Mouse (Mus musculus) MEL (cell line): Measurements from ENCODE around the gene Dock1. TPM values are rescaled to one million over a fixed set of nuclear protein-coding genes. Genes with fewer than 3 reads are reported as not detected.

ENCODE experiments used
- DNase-seq: peaks from one replicate; pipeline ENCODE4 v3.0.0; 2011; ENCODE audit warnings: low read depth, low spot score
- H3K27ac ChIP-seq: 2 replicates; pipeline ENCODE4 v1.5.1; 2012; ENCODE audit warnings: low read depth, mild to moderate bottlenecking, control low read depth, low read length, moderate library complexity; ENCODE audit not compliant: control insufficient read depth
- H3K27me3 ChIP-seq, 2 experiments: fragments of 150-350 bp in 1 of 2; sonication (generic) in 1 of 2; 2 replicates each; pipeline ENCODE4 v1.6.1; 2012; ENCODE audit warnings: low read length in 2 of 2, mild to moderate bottlenecking in 2 of 2, improper control_type of control experiment in 1 of 2, moderate library complexity in 1 of 2; ENCODE audit not compliant: insufficient read depth in 2 of 2, control insufficient read depth in 1 of 2
- H3K36me3 ChIP-seq, 2 experiments: 2 replicates each; pipeline ENCODE4 v1.6.1; 2012 to 2014; ENCODE audit warnings: low read length in 2 of 2, improper control_type of control experiment in 1 of 2, inconsistent platforms in 1 of 2, mild to moderate bottlenecking in 1 of 2; ENCODE audit not compliant: insufficient read depth in 2 of 2, control insufficient read depth in 1 of 2
- H3K4me1 ChIP-seq, 2 experiments: fragments of 150-350 bp in 1 of 2; sonication (generic) in 1 of 2; 2 replicates each; pipeline ENCODE4 v1.6.1; 2012; ENCODE audit warnings: low read length in 2 of 2, improper control_type of control experiment in 1 of 2, mild to moderate bottlenecking in 1 of 2; ENCODE audit not compliant: insufficient read depth in 2 of 2, control insufficient read depth in 1 of 2
- H3K4me3 ChIP-seq, 2 experiments: fragments of 150-350 bp in 1 of 2; sonication (generic) in 1 of 2; 2 replicates each; pipeline ENCODE4 v1.5.1; 2012; ENCODE audit warnings: low read depth in 2 of 2, low read length in 2 of 2, mild to moderate bottlenecking in 2 of 2, moderate library complexity in 2 of 2, control low read depth in 1 of 2, improper control_type of control experiment in 1 of 2; ENCODE audit not compliant: control insufficient read depth in 1 of 2, insufficient read depth in 1 of 2
- H3K79me2 ChIP-seq: 2 replicates; pipeline ENCODE4 v1.6.1; 2012; ENCODE audit warnings: mild to moderate bottlenecking, low read length, moderate library complexity; ENCODE audit not compliant: control insufficient read depth, poor library complexity, insufficient read depth
- H3K9ac ChIP-seq: 2 replicates; pipeline ENCODE4 v1.6.1; 2012; ENCODE audit warnings: low read depth, mild to moderate bottlenecking, control low read depth, low read length, moderate library complexity; ENCODE audit not compliant: control insufficient read depth, poor library complexity, severe bottlenecking
- H3K9me3 ChIP-seq: fragments of 150-350 bp; sonication (generic); replicated peaks from 2 replicates; pipeline ENCODE4 v1.6.1; 2012; ENCODE audit warnings: mild to moderate bottlenecking, low read length, improper control_type of control experiment, moderate library complexity; ENCODE audit not compliant: insufficient read depth
- CHD2 ChIP-seq: IDR thresholded peaks from 2 replicates; pipeline ENCODE4 v1.6.1; 2011; ENCODE audit warnings: low read length, improper control_type of control experiment
- CTCF ChIP-seq, 3 experiments: IDR thresholded peaks in 2 of 3; conservative IDR thresholded peaks in 1 of 3; 2 replicates each; pipeline ENCODE4 v1.5.1; 2011 to 2012; ENCODE audit warnings: low read length in 3 of 3, low read depth in 2 of 3, mild to moderate bottlenecking in 2 of 3, improper control_type of control experiment in 1 of 3, inconsistent platforms in 1 of 3, mixed read lengths in 1 of 3, moderate library complexity in 1 of 3; ENCODE audit not compliant: control insufficient read depth in 1 of 3, insufficient read depth in 1 of 3, poor library complexity in 1 of 3, severe bottlenecking in 1 of 3
- ELF1 ChIP-seq: IDR thresholded peaks from 2 replicates; pipeline ENCODE4 v1.6.1; 2014; ENCODE audit warnings: low read depth, mild to moderate bottlenecking, inconsistent platforms, low read length, improper control_type of control experiment, moderate library complexity
- EP300 ChIP-seq, 2 experiments: IDR thresholded peaks; 2 replicates each; pipeline ENCODE4 v1.6.1; 2011; ENCODE audit warnings: improper control_type of control experiment in 2 of 2, low read length in 2 of 2, low read depth in 1 of 2, mild to moderate bottlenecking in 1 of 2
- ETS1 ChIP-seq: IDR thresholded peaks from 2 replicates; pipeline ENCODE4 v1.6.1; 2012; ENCODE audit warnings: low read depth, mild to moderate bottlenecking, inconsistent platforms, low read length, improper control_type of control experiment, moderate library complexity
- NRF1 ChIP-seq: IDR thresholded peaks from 2 replicates; pipeline ENCODE4 v1.6.1; 2014; ENCODE audit warnings: low read depth, mild to moderate bottlenecking, inconsistent platforms, low read length, improper control_type of control experiment, moderate library complexity; ENCODE audit not compliant: poor library complexity, insufficient read depth, severe bottlenecking
- POLR2A ChIP-seq, 2 experiments: IDR thresholded peaks; 2 replicates each; pipeline ENCODE4 v1.6.1; 2011 to 2012; ENCODE audit warnings: low read length in 2 of 2, mild to moderate bottlenecking in 2 of 2, control low read depth in 1 of 2, improper control_type of control experiment in 1 of 2, low read depth in 1 of 2, moderate library complexity in 1 of 2; ENCODE audit not compliant: control insufficient read depth in 1 of 2, insufficient read depth in 1 of 2, poor library complexity in 1 of 2
- RCOR1 ChIP-seq: IDR thresholded peaks from 2 replicates; pipeline ENCODE4 v1.6.1; 2012; ENCODE audit warnings: low read depth, mild to moderate bottlenecking, inconsistent platforms, low read length, improper control_type of control experiment
- SMC3 ChIP-seq: IDR thresholded peaks from 2 replicates; pipeline ENCODE4 v1.6.1; 2011; ENCODE audit warnings: low read depth, low read length, improper control_type of control experiment
- TCF12 ChIP-seq: IDR thresholded peaks from 2 replicates; pipeline ENCODE4 v1.6.1; 2014; ENCODE audit warnings: low read depth, mild to moderate bottlenecking, inconsistent platforms, low read length, improper control_type of control experiment, moderate library complexity
- ZNF384 ChIP-seq: IDR thresholded peaks from 2 replicates; pipeline ENCODE4 v1.6.1; 2012; ENCODE audit warnings: low read depth, mild to moderate bottlenecking, inconsistent platforms, low read length, improper control_type of control experiment
- polyA plus RNA-seq, 2 experiments: library from polyadenylated mRNA; stranded (reverse) in 1 of 2; unstranded in 1 of 2; fragments of >175 nt in 1 of 2; fragments of >200 nt in 1 of 2; gene quantifications; 2 replicates each; pipeline versions ENCODE4 v1.2.1 to v1.2.4; 2012; ENCODE audit warnings: low replicate concordance in 2 of 2, low read depth in 1 of 2; ENCODE audit not compliant: insufficient read length in 2 of 2, insufficient read depth in 1 of 2, missing spikeins in 1 of 2
- total RNA-seq: library from RNA; depleted of rRNA; stranded (reverse); fragments of 300-350 nt; gene quantifications from 2 replicates; pipeline ENCODE4 v1.2.3, GENCODE M21; 2012

The Dock1 gene
- total and polyA plus RNA-seq, 3 experiments = not detected

GRCm38 (mm10) chr7:134722955-134723354 lies 52.5 kb downstream of the Dock1 start:
- H3K36me3 ChIP-seq = no peaks in the 10 kb centered on the region
- TF ChIP-seq CHD2 (no peak), ELF1 (no peak), RCOR1 (no peak), EP300 (IDR thresholded peaks at IDR 0.05; ENCODE audit: low read depth in 1 of 2, low read length in 2 of 2) (no peak), SMC3 (no peak), ZNF384 (no peak)
- DNase-seq = no peak
- H3K9me3 ChIP-seq = no peaks in the 10 kb centered on the region
- H3K27ac ChIP-seq = no peak overlapping the region
- H3K27me3 ChIP-seq = no peaks in the 10 kb centered on the region
- no peak overlapping the region for H3K9ac ChIP-seq
- H3K4me1 ChIP-seq = no peaks in the 10 kb centered on the region
- H3K4me3 ChIP-seq = no peak overlapping the region
- H3K79me2 ChIP-seq = no peaks in the 10 kb centered on the region

DNA sequence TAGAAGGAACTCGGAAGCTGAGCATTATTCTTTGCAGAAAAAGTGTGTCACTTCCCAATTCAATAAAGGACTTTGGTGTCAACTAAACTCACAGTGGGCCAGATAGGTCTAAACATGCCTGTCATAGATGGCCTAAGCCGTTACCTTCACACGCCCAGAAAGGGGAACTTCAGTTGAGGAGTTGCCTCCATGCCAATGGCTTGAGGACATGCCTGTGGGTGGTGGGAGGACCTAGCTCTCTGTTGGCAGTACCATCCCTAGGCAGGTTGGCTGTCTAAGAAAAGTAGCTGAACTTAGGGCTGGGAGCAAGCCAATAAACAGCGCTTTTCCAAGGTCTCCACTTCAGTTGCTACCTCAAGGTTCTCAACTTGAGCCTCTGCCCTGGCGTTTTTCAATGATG lies 53.1 kb downstream of the Dock1 start:
- no peak overlapping the region for H3K27ac ChIP-seq
- TF ChIP-seq NRF1 = no peak
- no peak for TF ChIP-seq TCF12
- no peak for TF ChIP-seq CTCF (IDR thresholded peaks at IDR 0.05 in 2 of 3, conservative IDR thresholded peaks at IDR 0.05 in 1 of 3; ENCODE audit: control insufficient read depth in 1 of 3, insufficient read depth in 1 of 3, low read depth in 2 of 3, low read length in 3 of 3, poor library complexity in 1 of 3, severe bottlenecking in 1 of 3)
- H3K79me2 ChIP-seq = no peaks in the 10 kb centered on the region
- no peaks in the 10 kb centered on the region for H3K27me3 ChIP-seq
- no peaks in the 10 kb centered on the region for H3K36me3 ChIP-seq
- H3K4me3 ChIP-seq = no peak overlapping the region
- no peaks in the 10 kb centered on the region for H3K9me3 ChIP-seq
- H3K9ac ChIP-seq = no peak overlapping the region
- no peak for DNase-seq
- no peaks in the 10 kb centered on the region for H3K4me1 ChIP-seq

GRCm38 (mm10) chr7:134724841-134725240 lies 54.4 kb downstream of the Dock1 start:
- H3K27ac ChIP-seq = no peak overlapping the region
- no peak for DNase-seq
- no peaks in the 10 kb centered on the region for H3K9me3 ChIP-seq

More at GRCm38 (mm10) chr7:134724841-134725240, 54.4 kb downstream of the Dock1 start:
- Histone ChIP-seq H3K4me1 (no peaks in the 10 kb centered on the region), H3K36me3 (no peaks in the 10 kb centered on the region), H3K27me3 (no peaks in the 10 kb centered on the region), H3K9ac (no peak overlapping the region), H3K79me2 (no peaks in the 10 kb centered on the region), H3K4me3 (no peak overlapping the region)
- TF ChIP-seq RCOR1 = no peak
- no peak for TF ChIP-seq CHD2
- no peak for TF ChIP-seq ETS1
- TF ChIP-seq POLR2A (IDR thresholded peaks at IDR 0.05; ENCODE audit: control insufficient read depth in 1 of 2, insufficient read depth in 1 of 2, low read depth in 1 of 2, low read length in 2 of 2, poor library complexity in 1 of 2) = no peak
